Mouse (Mus musculus) testis, adult 2 months (tissue): Measurements from ENCODE around the gene Gm853.

ENCODE experiments used
- CTCF ChIP-seq: fragments of 200-500 bp; IDR thresholded peaks from 2 replicates; pipeline ENCODE4 v1.5.1; 2012; ENCODE audit warnings: low read depth, mild to moderate bottlenecking, inconsistent platforms, low read length, moderate library complexity; ENCODE audit not compliant: control insufficient read depth, insufficient read depth, insufficient replicate concordance
- POLR2A ChIP-seq: fragments of 200-500 bp; IDR thresholded peaks from 2 replicates; pipeline ENCODE4 v1.6.1; 2012; ENCODE audit warnings: low read depth, mild to moderate bottlenecking, inconsistent platforms, low read length, moderate library complexity; ENCODE audit not compliant: control insufficient read depth

DNA sequence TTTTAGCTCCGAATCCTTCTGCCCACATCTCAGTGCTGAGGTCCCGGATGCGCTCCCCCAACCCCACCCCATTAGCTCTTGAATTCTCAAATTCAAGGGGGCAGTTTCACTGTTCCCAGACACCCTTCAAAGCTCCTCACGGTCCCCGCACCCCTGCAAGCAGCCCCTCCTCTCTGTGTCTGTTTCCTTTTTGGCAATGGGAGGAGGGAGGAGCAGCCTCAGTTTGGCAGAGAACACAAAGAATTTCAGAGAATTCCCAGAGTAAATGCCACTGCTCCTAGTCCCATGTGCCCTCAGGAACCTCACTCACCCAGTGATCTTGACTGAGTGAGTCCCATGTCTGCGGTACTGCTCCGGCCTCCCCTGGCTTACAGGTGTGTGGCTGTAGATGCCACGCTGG, 55.6 kb downstream of the Gm853 start:
- TF ChIP-seq POLR2A (no peak), CTCF (no peak)
